11 mouse cellular contexts compared by ENCODE assay signal in the genomic region with DNA sequence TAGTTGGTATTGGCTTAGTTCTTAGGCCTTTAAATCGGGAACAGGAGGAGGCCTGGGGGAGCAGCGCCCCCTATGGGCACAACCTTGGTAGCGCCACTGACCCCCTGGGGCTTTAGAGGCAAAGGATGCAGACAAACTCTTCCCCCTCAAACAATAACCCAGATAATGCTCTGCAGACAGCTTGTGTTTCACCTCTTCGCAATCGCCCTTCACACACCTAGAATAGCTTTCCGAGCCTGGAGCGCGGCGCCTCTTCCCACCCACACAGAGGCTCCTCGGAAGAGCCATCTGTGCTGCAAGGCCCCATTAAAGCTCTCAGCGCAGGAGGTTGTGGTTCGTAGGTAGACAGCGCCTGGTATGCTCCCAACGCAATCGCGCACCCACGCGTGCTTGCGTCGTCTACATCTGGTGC. TPM values are rescaled to one million over a fixed set of nuclear protein-coding genes. Genes with fewer than 3 reads are reported as not detected.
DNase-seq lines count a peak whose midpoint lies in the region; ATAC-seq and TF ChIP-seq lines count a peak whose summit lies in the region.
"Had no signal": no experiment of that assay in that cellular context is flagged by ENCODE, and none has a peak within 500 bp of the region (broad histone marks: within the 10 kb centered on the region; RNA-seq: fewer than 3 reads in every experiment).

No protein-coding gene starts in this region.

- no peak for TF ChIP-seq POLR2A in heart, adult 2 months (IDR thresholded peaks at IDR 0.05; ENCODE audit: insufficient read depth, low read depth, low read length)

- H3K36me3 ChIP-seq in heart, adult 2 months (ENCODE audit: control insufficient read depth, insufficient read depth, low read length) = no peaks in the 10 kb centered on the region
- H3K36me3 ChIP-seq in heart, embryonic 12.5 days = peaks cover under 1% of the 10 kb centered on the region; the same call in 1 of the 2 replicates
- peaks cover 2% of the 10 kb centered on the region; the same call in 1 of the 2 replicates for H3K36me3 ChIP-seq in hindbrain, embryonic 14.5 days (replicated peaks; ENCODE audit: control insufficient read depth, insufficient read depth)

- 0 out of 2 replicates have a peak, but pooled peaks cover 4% of the 10 kb centered on the region for H3K9me3 ChIP-seq in heart, embryonic 12.5 days (replicated peaks)
- no peaks in the 10 kb centered on the region for H3K9me3 ChIP-seq in hindbrain, embryonic 14.5 days (ENCODE audit: control insufficient read depth, low read length)
- H3K9me3 ChIP-seq: embryonic facial prominence, embryonic 12.5 days had no signal

- 78% methylated on average over 20 of the region's 20 CpGs for WGBS in heart, adult 2 months
- WGBS in heart, embryonic 12.5 days = 66% methylated on average over 20 of the region's 20 CpGs
- 76% methylated on average over 20 of the region's 20 CpGs for WGBS in hindbrain, embryonic 14.5 days

- H3K4me1 ChIP-seq in heart, adult 2 months (ENCODE audit: control insufficient read depth, insufficient read depth, low read length) = peaks cover 3% of the 10 kb centered on the region
- peaks cover 30% of the 10 kb centered on the region for H3K4me1 ChIP-seq in heart, embryonic 12.5 days (replicated peaks)
- peaks cover 20% of the 10 kb centered on the region for H3K4me1 ChIP-seq in hindbrain, embryonic 14.5 days (replicated peaks; ENCODE audit: control insufficient read depth, insufficient read depth, low read length)

- no peak overlapping the region for H3K4me3 ChIP-seq in heart, adult 2 months
- H3K4me3 ChIP-seq in heart, embryonic 12.5 days = no peak overlapping the region
- H3K4me3 ChIP-seq in left cerebral cortex, adult 2 months = no peak overlapping the region
- H3K4me3 ChIP-seq in hindbrain, embryonic 14.5 days (replicated peaks; ENCODE audit: low read length) = no peak overlapping the region
- H3K4me3 ChIP-seq: embryonic facial prominence, embryonic 12.5 days had no signal

- no peaks in the 10 kb centered on the region for H3K27me3 ChIP-seq in heart, adult 2 months (ENCODE audit: control insufficient read depth, insufficient read depth, low read length)
- no peaks in the 10 kb centered on the region for H3K27me3 ChIP-seq in heart, embryonic 12.5 days (replicated peaks)
- H3K27me3 ChIP-seq in hindbrain, embryonic 14.5 days (ENCODE audit: control insufficient read depth, insufficient read depth, low read length) = no peaks in the 10 kb centered on the region
- H3K27me3 ChIP-seq: embryonic facial prominence, embryonic 12.5 days had no signal

- no peak for TF ChIP-seq EP300 in heart, adult 2 months (IDR thresholded peaks at IDR 0.05; ENCODE audit: insufficient read depth, low read depth, low read length)

- no peak for ATAC-seq in heart, embryonic 12.5 days (ENCODE audit: insufficient number of reproducible peaks, low FRiP score)
- no peak for ATAC-seq in hindbrain, embryonic 14.5 days (ENCODE audit: low FRiP score)
- ATAC-seq in inflammation-experienced regulatory T-cells, adult 6 months = no peak

- intact Hi-C loops in heart, adult 2 months (cut with DNase I) = loop anchor here (10.0 kb wide), 1 partner anchor 424 kb away; no protein-coding TSS in a partner anchor
- intact Hi-C loops in left cerebral cortex, adult 2 months (cut with DNase I) = loop anchor here (1.0 to 5.0 kb wide), 3 partner anchors 17 to 123 kb away; no protein-coding TSS in a partner anchor

- no peak for DNase-seq in heart, adult 2 months
- DNase-seq in thymus, postnatal 25 days = peak; percentile 36
- no peak for DNase-seq in thymus, adult 18-20 months
- DNase-seq in left cerebral cortex, adult 2 months (ENCODE audit: extremely low spot score in 1 of 2, low spot score in 2 of 2) = peak; percentile 72 to 75
- DNase-seq in telencephalon, adult 2 months (ENCODE audit: low read depth, low spot score) = peak; percentile 93
- no peak for DNase-seq in hindbrain, embryonic 14.5 days (ENCODE audit: low spot score)
- DNase-seq: heart, postnatal 10 days had no signal

- peak; percentile 70 for TF ChIP-seq CTCF in heart, adult 2 months (IDR thresholded peaks at IDR 0.05)
- peak; percentile 57 for TF ChIP-seq CTCF in left cerebral cortex, adult 2 months (IDR thresholded peaks at IDR 0.05)

- H3K79me2 ChIP-seq in heart, adult 2 months (replicated peaks; ENCODE audit: control insufficient read depth, insufficient read depth, low read length) = no peaks in the 10 kb centered on the region

- no peak overlapping the region for H3K4me2 ChIP-seq in heart, embryonic 12.5 days
- H3K4me2 ChIP-seq in hindbrain, embryonic 14.5 days (replicated peaks) = no peak overlapping the region
- H3K4me2 ChIP-seq: embryonic facial prominence, embryonic 12.5 days had no signal

- H3K9ac ChIP-seq in heart, adult 2 months (ENCODE audit: low read depth, low read length) = no peak overlapping the region
- no peak overlapping the region for H3K9ac ChIP-seq in heart, embryonic 12.5 days
- H3K9ac ChIP-seq in hindbrain, embryonic 14.5 days = no peak overlapping the region
- H3K9ac ChIP-seq: embryonic facial prominence, embryonic 12.5 days had no signal

- H3K27ac ChIP-seq in heart, adult 2 months = no peak overlapping the region
- no peak overlapping the region for H3K27ac ChIP-seq in heart, embryonic 12.5 days (ENCODE audit: poor library complexity, severe bottlenecking)
- peak overlapping the region; percentile 89 for H3K27ac ChIP-seq in left cerebral cortex, adult 2 months
- H3K27ac ChIP-seq in hindbrain, embryonic 14.5 days = no peak overlapping the region
- H3K27ac ChIP-seq: embryonic facial prominence, embryonic 12.5 days had no signal

RNA-seq across cellular contexts. Expression of gene Rps10, which starts 2.5 kb away (rescaled TPM):
- 100 to 1,000 TPM; 529 to 604 TPM for total RNA-seq in heart, adult 2 months (2021)
- polyA plus RNA-seq in heart, adult 2 months (2012; rRNA removed) = 448 and 482 TPM in 2 replicates
- 611 and 625 TPM in 2 replicates for polyA plus RNA-seq in heart, embryonic 12.5 days (2016; fragmentation: Nextera tagmentation; extraction: Ambion mirVana)
- 100 to 1,000 TPM; 444 to 464 TPM for total RNA-seq in left cerebral cortex, adult 2 months (2021)
- polyA plus RNA-seq in hindbrain, embryonic 14.5 days (2014; fragmentation: Nextera tagmentation; extraction: Ambion mirVana) = 489 and 624 TPM in 2 replicates
- 1,000 to 10,000 TPM; 1,299 to 2,086 (median 1,613) TPM for polyA plus RNA-seq in inflammation-experienced regulatory T-cells, adult 6 months (2017; shearing (Covaris generic))

RNA-seq across cellular contexts. Expression of gene RPS10-NUDT3, which starts 3.9 kb away (rescaled TPM):
- not detected for total RNA-seq in heart, adult 2 months (2021)
- not detected in 2 replicates for polyA plus RNA-seq in heart, adult 2 months (2012; rRNA removed)
- polyA plus RNA-seq in heart, embryonic 12.5 days (2016; fragmentation: Nextera tagmentation; extraction: Ambion mirVana) = not detected in 2 replicates
- total RNA-seq in left cerebral cortex, adult 2 months (2021) = 1 to 10 TPM in 1 of 2 experiments, not detected in 1; 2.0 TPM
- polyA plus RNA-seq in hindbrain, embryonic 14.5 days (2014; fragmentation: Nextera tagmentation; extraction: Ambion mirVana) = not detected in 2 replicates
- polyA plus RNA-seq in inflammation-experienced regulatory T-cells, adult 6 months (2017; shearing (Covaris generic)) = not detected
- total RNA-seq: megakaryocyte progenitor cell, adult 5-6 weeks had no signal
- polyA plus RNA-seq: embryonic facial prominence, embryonic 12.5 days had no signal

RNA-seq across cellular contexts. Expression of gene Nudt3, which starts 15.6 kb away (rescaled TPM):
- total RNA-seq in heart, adult 2 months (2021) = 100 to 1,000 TPM; 330 to 346 TPM
- polyA plus RNA-seq in heart, adult 2 months (2012; rRNA removed) = 143 and 189 TPM in 2 replicates
- polyA plus RNA-seq in heart, embryonic 12.5 days (2016; fragmentation: Nextera tagmentation; extraction: Ambion mirVana) = 106 and 110 TPM in 2 replicates
- total RNA-seq in left cerebral cortex, adult 2 months (2021) = 100 to 1,000 TPM; 550 to 603 TPM
- polyA plus RNA-seq in hindbrain, embryonic 14.5 days (2014; fragmentation: Nextera tagmentation; extraction: Ambion mirVana) = 107 and 115 TPM in 2 replicates
- polyA plus RNA-seq in inflammation-experienced regulatory T-cells, adult 6 months (2017; shearing (Covaris generic)) = 10 to 100 TPM; 28.1 to 42.5 (median 32.0) TPM

RNA-seq across cellular contexts. Expression of gene Pacsin1, which starts 16.4 kb away (rescaled TPM):
- total RNA-seq in heart, adult 2 months (2021) = under 1 TPM; 0.44 to 0.45 TPM
- polyA plus RNA-seq in heart, adult 2 months (2012; rRNA removed) = 0.29 and 0.61 TPM in 2 replicates
- 1.4 and 1.7 TPM in 2 replicates for polyA plus RNA-seq in heart, embryonic 12.5 days (2016; fragmentation: Nextera tagmentation; extraction: Ambion mirVana)
- 100 to 1,000 TPM; 436 to 459 TPM for total RNA-seq in left cerebral cortex, adult 2 months (2021)
- polyA plus RNA-seq in hindbrain, embryonic 14.5 days (2014; fragmentation: Nextera tagmentation; extraction: Ambion mirVana) = 44.5 and 51.7 TPM in 2 replicates
- polyA plus RNA-seq in inflammation-experienced regulatory T-cells, adult 6 months (2017; shearing (Covaris generic)) = 10 to 100 TPM; 12.2 to 49.0 (median 34.4) TPM
- total RNA-seq: megakaryocyte progenitor cell, adult 5-6 weeks had no signal

Comparison
In these comparisons a context has a peak if more than half of its experiments do, and no peak if none do; other contexts are left out.
1. DNase-seq: peak in thymus, postnatal 25 days (single experiment), left cerebral cortex, adult 2 months (2 of 2) and telencephalon, adult 2 months (single experiment); none in heart, adult 2 months (0 of 2), thymus, adult 18-20 months (0 of 2) and hindbrain, embryonic 14.5 days (single experiment).